Mouse (Mus musculus) neural tube, embryonic 14.5 days (tissue): ENCODE data around the gene Abi3bp. TPM values are rescaled to one million over a fixed set of nuclear protein-coding genes. Genes with fewer than 3 reads are reported as not detected.
A peak's percentile ranks its signal among the peaks of the same experiment; 100 is the strongest.

ENCODE experiments used
- ATAC-seq: fragments of 200-750 bp; cut with Nextera tagmentation; 2 replicates; pipeline ENCODE4 v1.8.0; 2017; ENCODE audit warnings: low read depth, mild to moderate bottlenecking, moderate TSS enrichment, moderate library complexity
- H3K27ac ChIP-seq: fragments of 300-500 bp; sonication (generic); 2 replicates; pipeline ENCODE4 v1.5.1; 2014; ENCODE audit warnings: low read depth, mild to moderate bottlenecking, control low read depth, low read length, moderate library complexity, mixed read lengths
- H3K27me3 ChIP-seq: fragments of 300-500 bp; sonication (generic); 2 replicates; pipeline ENCODE4 v1.6.1; 2014; ENCODE audit warnings: low read length; ENCODE audit not compliant: control insufficient read depth, insufficient read depth
- H3K36me3 ChIP-seq: fragments of 300-500 bp; sonication (generic); 2 replicates; pipeline ENCODE4 v1.6.1; 2014; ENCODE audit warnings: low read length, mixed read lengths; ENCODE audit not compliant: control insufficient read depth, insufficient read depth
- H3K4me1 ChIP-seq: fragments of 300-500 bp; sonication (generic); 2 replicates; pipeline ENCODE4 v1.6.1; 2014; ENCODE audit warnings: low read length; ENCODE audit not compliant: control insufficient read depth, insufficient read depth
- H3K4me2 ChIP-seq: fragments of 300-500 bp; sonication (generic); 2 replicates; pipeline ENCODE4 v1.6.1; 2014; ENCODE audit warnings: mild to moderate bottlenecking, low read depth, low read length, control low read depth
- H3K4me3 ChIP-seq: fragments of 300-500 bp; sonication (generic); 2 replicates; pipeline ENCODE4 v1.5.1; 2014; ENCODE audit warnings: low read depth, low read length, control low read depth, mixed read lengths
- H3K9ac ChIP-seq: fragments of 300-500 bp; sonication (generic); replicated peaks from 2 replicates; pipeline ENCODE4 v1.6.1; 2014; ENCODE audit warnings: low read depth, mild to moderate bottlenecking, control low read depth, low read length, mixed read lengths
- H3K9me3 ChIP-seq: fragments of 300-500 bp; sonication (generic); 2 replicates; pipeline ENCODE4 v1.6.1; 2016; ENCODE audit warnings: low read length; ENCODE audit not compliant: control insufficient read depth
- WGBS: fragments of 180-500 bp; shearing (Covaris S2); extraction: QIAGEN DNeasy Blood & Tissue Kit; methylation state at CpG from one replicate; pipeline ENCODE4 v1.1.7; 2014; 5-methylcytosine and 5-hydroxymethylcytosine counted together
- polyA plus RNA-seq: library from polyadenylated mRNA; unstranded; fragments of >200 nt; fragmentation: Nextera tagmentation; extraction: Ambion mirVana; gene quantifications from 2 replicates; pipeline ENCODE4 v1.2.1, GENCODE M21; 2014

The Abi3bp gene
- 0.59 and 0.76 TPM in 2 replicates for polyA plus RNA-seq

DNA sequence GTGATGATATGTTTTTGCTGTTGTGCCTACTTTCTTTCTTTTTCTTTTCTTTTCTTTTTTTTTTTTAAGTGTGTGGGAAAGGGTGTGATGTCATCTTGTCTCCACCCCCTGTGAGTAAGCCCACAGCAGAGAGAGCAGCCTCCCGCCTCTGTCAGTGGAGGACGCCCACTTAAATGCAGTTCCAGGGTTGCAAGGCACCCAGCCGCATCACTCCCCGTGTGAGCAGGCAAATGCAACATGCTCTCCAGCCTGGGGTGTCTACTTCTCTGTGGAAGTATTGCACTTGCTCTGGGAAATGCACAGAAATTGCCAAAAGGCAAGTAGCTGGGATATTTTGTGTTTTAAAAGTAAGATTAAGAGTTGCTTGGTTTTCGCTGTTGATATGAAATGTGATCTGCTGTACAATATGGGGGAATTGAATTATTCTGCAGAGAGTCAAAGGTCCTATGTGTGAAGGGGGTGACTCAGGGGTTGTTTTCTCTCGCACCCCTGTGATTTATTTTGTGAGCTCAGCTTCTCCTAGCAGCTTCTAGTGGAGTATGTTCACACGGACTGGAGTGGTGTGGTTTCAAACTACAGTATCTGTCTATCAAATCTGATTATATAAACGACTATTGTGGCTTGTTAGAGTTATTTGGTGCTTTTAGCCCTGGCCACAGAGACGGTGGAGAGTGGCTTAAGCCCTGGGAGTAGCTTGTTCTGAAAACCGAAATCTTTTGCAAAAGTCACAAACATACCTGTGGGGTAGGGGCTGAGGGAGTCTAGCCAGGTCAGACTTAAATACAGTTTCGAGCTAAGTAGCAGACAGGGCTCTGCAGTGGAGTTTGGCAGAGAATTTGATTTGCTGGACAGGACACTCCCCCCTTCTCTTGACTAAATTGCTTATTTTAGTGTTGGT, at the start of gene Abi3bp:
Gene Abi3bp (plus strand): TSS at position 202 of the 898 bp plus-strand sequence.
- peak within 1 kb of the TSS; percentile 20; the same call in 1 of the 2 replicates for H3K4me2 ChIP-seq
- WGBS: 59% methylated on average over 11 of the region's 11 CpGs
- no peak within 1 kb of the TSS for H3K9ac ChIP-seq
- no peak within 1 kb of the TSS for H3K4me3 ChIP-seq
- H3K4me1 ChIP-seq: no peaks in the 10 kb centered on the region
- no peaks in the 10 kb centered on the region for H3K27me3 ChIP-seq
- H3K36me3 ChIP-seq: no peaks in the 10 kb centered on the region
- H3K9me3 ChIP-seq: no peaks in the 10 kb centered on the region
- ATAC-seq: no peak
- no peak within 1 kb of the TSS for H3K27ac ChIP-seq

DNA sequence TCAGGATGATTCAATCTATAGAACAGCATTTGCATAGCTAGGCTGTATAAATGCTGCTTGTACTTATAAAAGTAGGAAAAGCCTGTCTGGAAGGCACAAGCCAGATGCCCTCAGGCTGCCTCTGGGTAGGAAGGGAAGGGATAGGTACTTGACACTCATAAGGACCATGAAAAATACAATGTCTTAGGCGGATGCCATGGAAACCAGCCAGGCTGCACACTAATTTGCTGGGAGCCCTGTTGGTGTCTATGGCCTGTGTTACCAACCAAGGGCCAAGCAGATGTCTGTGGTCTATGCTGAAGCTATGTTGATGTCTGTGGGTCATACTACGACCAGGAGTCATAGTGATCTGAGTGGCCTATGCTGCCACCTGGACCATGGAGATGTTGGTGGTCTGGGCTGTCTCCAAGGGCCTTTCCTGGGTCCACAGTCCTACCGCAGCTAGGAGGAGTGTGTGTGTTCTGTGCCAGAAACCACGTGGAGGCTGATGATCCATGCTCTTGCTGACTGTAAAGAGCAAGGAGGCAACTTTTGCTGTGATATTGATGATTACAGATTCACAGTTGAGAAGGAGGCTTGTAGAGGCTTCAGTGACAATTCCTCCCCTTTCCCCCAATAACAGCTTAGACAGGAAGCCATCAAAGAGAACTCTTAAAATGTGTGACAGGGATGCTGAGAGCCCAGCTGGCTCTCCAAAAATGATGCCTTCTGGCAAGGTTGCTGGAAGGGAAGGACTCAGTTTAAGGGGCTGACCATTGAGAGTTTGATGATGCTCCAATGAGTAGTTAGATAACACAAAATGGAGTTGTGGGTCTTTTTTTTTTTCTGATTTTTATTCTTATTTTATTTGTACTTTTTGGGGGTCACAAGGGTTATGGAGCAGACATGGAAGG, 42.1 kb upstream of the Abi3bp start:
- Histone ChIP-seq H3K4me1 (no peaks in the 10 kb centered on the region), H3K9me3 (no peaks in the 10 kb centered on the region), H3K27ac (no peak overlapping the region), H3K4me3 (no peak overlapping the region), H3K27me3 (no peaks in the 10 kb centered on the region), H3K36me3 (no peaks in the 10 kb centered on the region), H3K9ac (no peak overlapping the region), H3K4me2 (no peak overlapping the region)
- no peak for ATAC-seq
- WGBS: 74% methylated on average over 4 of the region's 4 CpGs

DNA sequence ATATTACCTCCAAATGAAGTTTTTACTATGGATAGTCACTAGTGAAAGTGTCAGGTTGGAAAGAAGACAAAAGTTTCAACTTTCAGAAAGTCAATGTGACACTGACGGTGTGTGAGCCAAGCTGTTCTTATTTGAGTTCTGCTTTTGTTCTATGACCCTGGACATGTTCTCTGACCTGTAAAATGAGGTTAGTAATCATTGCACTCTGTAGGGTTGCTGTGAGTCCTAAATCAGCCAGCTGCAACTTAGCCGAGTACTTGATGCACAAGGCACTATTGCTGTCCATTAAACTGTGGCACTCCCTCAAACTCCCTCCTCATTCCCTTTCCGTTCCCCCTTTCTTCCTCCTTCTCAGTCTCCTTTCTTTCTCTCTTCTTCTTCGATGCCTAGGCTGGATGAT, 37.4 kb upstream of the Abi3bp start:
- no peak overlapping the region for H3K4me3 ChIP-seq
- H3K27me3 ChIP-seq: no peaks in the 10 kb centered on the region
- no peak overlapping the region for H3K27ac ChIP-seq
- no peak for ATAC-seq
- no peak overlapping the region for H3K9ac ChIP-seq
- no peak overlapping the region for H3K4me2 ChIP-seq
- H3K9me3 ChIP-seq: no peaks in the 10 kb centered on the region
- WGBS: 51% methylated on average over 4 of the region's 4 CpGs
- no peaks in the 10 kb centered on the region for H3K4me1 ChIP-seq
- no peaks in the 10 kb centered on the region for H3K36me3 ChIP-seq

DNA sequence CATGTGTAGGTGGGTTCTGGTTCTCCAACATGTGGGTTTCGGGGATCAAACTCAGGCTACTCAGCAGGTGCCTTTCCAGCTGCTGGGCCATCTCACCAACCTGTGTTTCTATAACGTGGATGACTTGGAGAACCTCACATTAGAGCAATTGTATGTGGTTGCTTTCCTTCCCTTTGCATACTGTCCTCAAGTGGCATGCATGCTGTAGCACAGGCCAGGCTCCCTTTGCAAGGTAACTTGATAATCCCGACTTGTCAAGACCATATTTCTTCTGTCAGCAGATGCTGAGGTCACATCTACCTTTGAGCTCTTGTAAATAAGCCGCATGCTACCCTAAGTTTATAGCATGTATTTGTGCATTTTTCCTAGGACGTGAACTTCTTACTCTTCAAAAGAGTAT, 36.6 kb upstream of the Abi3bp start:
- no peaks in the 10 kb centered on the region for H3K36me3 ChIP-seq
- H3K27me3 ChIP-seq: no peaks in the 10 kb centered on the region
- no peak overlapping the region for H3K9ac ChIP-seq
- H3K27ac ChIP-seq: no peak overlapping the region
- no peak for ATAC-seq
- no peak overlapping the region for H3K4me2 ChIP-seq
- no peak overlapping the region for H3K4me3 ChIP-seq
- H3K9me3 ChIP-seq: no peaks in the 10 kb centered on the region
- no peaks in the 10 kb centered on the region for H3K4me1 ChIP-seq
- WGBS: 88% methylated on average over 5 of the region's 5 CpGs

DNA sequence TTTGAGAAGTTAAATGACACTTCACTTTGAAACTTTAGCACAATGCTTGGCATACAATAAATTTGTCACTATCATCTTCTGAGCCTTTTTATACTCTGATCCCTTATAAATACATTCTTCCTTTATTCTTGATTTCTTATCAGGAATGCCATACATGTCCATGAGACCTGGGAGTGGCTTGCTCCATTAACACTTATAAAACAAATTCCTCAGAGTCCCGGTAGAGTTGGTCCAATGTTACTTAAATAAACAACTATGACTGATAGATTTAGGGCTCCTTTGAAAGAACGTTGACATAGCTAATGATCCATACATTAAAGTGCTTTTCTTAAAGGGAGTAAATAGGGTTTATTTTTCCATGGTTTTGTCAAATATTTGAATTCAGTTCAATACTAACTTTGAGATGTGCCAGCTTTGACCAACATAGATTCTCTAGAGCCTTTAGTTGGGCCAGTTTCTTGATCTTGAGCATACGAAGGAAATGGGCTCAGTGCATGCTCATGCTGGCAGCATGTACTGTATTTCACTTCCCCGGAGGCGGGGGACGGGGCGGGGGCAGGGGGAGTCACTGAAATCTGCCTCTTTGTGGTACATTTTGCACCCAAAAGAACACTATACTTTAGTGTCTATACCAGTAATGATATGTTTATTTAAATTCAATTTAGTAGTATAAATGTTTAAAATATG, 35.9 kb upstream of the Abi3bp start:
- no peak for ATAC-seq
- H3K9ac ChIP-seq: no peak overlapping the region
- no peak overlapping the region for H3K4me3 ChIP-seq
- no peaks in the 10 kb centered on the region for H3K4me1 ChIP-seq
- H3K27ac ChIP-seq: no peak overlapping the region
- H3K27me3 ChIP-seq: no peaks in the 10 kb centered on the region
- no peaks in the 10 kb centered on the region for H3K36me3 ChIP-seq
- WGBS: 77% methylated on average over 7 of the region's 7 CpGs
- no peak overlapping the region for H3K4me2 ChIP-seq
- H3K9me3 ChIP-seq: no peaks in the 10 kb centered on the region

DNA sequence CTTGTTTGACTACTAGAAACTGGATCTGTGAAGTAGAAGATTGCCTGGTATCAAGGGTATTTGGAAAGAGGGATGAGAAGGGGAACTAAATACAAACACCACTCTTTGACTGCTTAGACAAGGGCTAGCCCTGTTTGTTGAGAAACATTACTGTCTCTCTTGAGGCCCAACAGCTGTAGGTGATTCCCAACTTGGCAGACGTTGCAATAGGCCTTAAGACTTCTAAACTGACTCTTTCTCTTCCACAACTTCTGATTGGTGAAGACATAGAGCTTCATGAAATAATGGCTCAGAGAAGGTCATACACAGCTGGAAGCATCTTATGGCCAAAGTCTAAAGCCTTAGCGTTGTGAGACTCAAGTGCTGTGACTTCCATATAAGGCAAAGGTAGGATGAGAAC, 26.2 kb upstream of the Abi3bp start:
- Histone ChIP-seq H3K4me2 (no peak overlapping the region), H3K9me3 (no peaks in the 10 kb centered on the region), H3K4me1 (no peaks in the 10 kb centered on the region), H3K27ac (no peak overlapping the region), H3K4me3 (no peak overlapping the region), H3K36me3 (no peaks in the 10 kb centered on the region), H3K9ac (no peak overlapping the region), H3K27me3 (no peaks in the 10 kb centered on the region)
- no peak for ATAC-seq
- 76% methylated on average over 2 of the region's 2 CpGs for WGBS

DNA sequence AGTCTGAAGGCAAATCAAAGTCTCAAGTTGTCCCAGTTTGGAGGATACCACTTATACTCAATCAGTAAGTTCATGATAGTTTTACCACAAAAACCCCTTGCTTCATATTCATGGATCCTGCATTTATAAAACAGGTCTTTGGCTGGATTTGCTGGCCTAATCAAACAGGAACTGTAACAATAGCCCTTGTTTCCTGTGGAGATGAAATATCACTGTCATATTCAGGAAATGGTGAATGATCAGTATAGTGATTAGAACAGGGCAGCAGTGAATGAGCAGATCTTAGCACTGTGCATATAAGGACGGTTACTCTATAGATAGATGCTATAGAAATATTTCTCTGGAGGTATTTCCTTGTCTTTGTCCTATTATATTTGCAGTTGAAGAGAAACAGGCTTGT, 25.8 kb upstream of the Abi3bp start:
- Histone ChIP-seq H3K4me1 (no peaks in the 10 kb centered on the region), H3K4me2 (no peak overlapping the region), H3K27me3 (no peaks in the 10 kb centered on the region), H3K9ac (no peak overlapping the region), H3K9me3 (no peaks in the 10 kb centered on the region), H3K4me3 (no peak overlapping the region), H3K27ac (no peak overlapping the region), H3K36me3 (no peaks in the 10 kb centered on the region)
- ATAC-seq: no peak
- WGBS: 89% methylated on average over 1 of the region's 1 CpGs

DNA sequence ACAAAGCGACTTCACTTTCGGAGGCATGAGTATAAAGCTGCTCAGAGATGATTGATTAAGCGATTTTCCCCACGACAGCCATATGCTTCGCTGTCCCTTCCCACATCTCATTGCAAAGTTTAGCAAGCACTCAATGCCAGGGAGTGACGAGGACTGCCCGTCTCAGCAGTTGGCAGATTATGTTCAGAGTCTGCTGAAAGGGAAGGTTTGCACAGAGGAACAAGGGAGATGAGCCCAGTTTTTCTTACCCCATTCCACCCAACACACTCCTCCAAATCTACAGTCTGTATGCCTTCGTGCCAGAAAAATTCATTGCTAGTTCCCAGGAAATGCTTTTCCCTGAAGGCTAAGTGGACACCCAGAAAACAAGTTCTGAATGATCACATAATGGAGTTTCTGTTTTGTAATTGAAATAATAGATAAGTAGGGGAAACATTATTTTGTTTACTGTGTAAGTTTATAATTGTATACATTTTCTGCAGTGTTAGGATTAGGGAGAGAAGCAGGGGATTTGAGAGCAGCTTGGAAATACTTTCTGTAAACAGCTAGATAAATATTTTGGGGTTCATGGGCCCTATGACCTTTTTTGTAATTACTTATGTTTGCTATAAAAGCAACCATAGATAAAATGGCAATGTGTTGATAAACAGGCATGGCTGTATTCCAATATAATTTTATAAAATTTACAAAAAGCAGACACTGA, 19.5 kb upstream of the Abi3bp start:
- H3K27me3 ChIP-seq: no peaks in the 10 kb centered on the region
- H3K4me1 ChIP-seq: no peaks in the 10 kb centered on the region
- H3K9ac ChIP-seq: no peak overlapping the region
- no peaks in the 10 kb centered on the region for H3K36me3 ChIP-seq
- H3K9me3 ChIP-seq: no peaks in the 10 kb centered on the region
- H3K4me3 ChIP-seq: no peak overlapping the region
- no peak overlapping the region for H3K4me2 ChIP-seq
- 77% methylated on average over 8 of the region's 8 CpGs for WGBS
- no peak overlapping the region for H3K27ac ChIP-seq
- ATAC-seq: no peak
